Mouse (Mus musculus) embryo, embryonic 10 days (tissue): Measurements from ENCODE around the gene Tiprl.

Experiments used
- DNase-seq: peaks from one replicate; pipeline ENCODE4 v3.0.0-alpha.2; 2015; ENCODE audit warnings: low spot score

Tiprl gene

GRCm38 (mm10) chr1:165201445-165202012 is 35.3 kb downstream of the Tiprl start:
- DNase-seq = no peak

DNA sequence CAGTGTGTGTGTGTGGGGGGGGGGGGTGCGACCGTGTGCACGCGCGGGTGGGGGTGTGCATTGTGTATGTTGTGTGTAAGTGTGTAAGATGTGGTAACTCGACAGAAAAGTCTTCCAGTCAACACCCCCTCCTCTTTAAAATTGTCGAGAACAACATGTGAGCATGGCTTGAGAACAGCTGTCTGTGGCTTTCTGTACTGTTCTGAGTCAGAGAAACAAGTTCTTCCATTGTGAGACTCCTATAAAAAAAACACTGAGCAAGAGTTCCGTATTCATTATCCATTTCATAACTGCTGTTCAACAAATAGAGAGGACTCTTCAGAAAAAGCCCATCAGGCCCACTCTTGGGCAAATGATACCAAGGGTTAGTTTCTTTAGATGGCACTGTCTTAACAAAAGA is 36.0 kb downstream of the Tiprl start:
- DNase-seq = no peak

DNA sequence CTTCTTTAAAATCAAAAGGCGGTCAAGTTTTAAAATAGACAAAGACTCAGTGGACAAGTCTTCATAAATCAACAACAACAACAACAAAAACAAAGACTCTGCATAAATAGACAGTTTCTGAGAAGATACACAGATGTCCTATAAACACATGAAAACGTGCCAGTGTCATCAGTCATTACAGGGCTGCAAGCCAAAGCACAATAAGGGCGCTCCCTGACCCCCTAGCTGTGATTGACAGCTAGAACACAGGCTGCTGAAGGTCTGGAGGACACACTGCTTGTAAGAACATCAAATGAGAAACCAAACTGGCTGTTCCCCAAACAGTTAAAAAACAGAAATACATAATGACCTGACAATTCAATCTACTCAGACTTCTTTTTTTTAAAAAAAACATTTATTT is 37.2 kb downstream of the Tiprl start:
- no peak for DNase-seq

- no peak for DNase-seq
Measured at GRCm38 (mm10) chr1:165198951-165199350, 37.8 kb downstream of the Tiprl start.

DNA sequence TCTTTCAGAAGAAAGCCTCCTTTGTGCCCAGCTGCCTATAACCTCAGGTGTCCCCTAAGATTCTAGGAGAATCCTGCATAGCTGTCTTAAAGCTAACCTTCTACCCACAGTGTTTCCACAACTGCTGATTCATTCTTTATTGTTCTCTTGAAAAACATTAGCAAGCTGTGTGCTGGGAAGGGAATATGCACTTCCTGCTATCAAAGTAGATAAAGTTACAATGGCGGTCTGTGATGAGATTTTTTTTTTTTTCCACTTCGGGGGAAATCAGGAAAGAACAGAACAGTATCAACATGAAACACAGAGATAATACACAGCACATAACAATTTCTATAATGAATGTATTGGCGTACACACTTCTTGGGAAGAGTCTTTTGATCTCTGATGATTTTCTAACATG is 38.9 kb downstream of the Tiprl start:
- no peak for DNase-seq

DNA sequence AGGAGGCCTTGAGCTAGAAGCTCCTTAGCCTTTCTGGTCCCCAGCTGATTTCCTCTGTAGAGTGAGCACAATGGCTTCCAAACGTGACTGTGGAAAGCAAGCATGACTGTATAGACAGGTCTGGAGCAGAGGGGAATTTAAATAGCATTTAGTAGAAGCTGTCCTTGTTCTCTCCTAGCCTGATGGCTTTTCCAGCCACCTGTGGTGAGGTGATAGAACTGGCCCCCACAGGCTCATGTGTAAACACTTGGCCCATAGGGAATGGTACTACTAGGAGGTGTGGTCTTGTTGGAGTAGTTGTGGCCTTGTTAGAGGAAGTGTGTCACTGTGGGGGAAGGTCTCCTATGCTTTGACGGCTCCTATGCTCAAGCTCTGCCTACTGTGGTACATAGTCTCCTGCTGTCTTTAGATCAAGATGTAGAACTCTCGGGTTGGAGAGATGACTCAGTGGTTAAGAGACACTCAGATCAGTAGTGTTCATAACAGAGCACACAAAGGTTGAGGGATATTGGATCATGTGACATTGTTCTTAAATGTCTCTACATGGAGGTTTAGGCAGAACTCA is 41.3 kb downstream of the Tiprl start:
- DNase-seq = no peak

GRCm38 (mm10) chr1:165194662-165195013 is 42.2 kb downstream of the Tiprl start:
- DNase-seq = no peak

DNA sequence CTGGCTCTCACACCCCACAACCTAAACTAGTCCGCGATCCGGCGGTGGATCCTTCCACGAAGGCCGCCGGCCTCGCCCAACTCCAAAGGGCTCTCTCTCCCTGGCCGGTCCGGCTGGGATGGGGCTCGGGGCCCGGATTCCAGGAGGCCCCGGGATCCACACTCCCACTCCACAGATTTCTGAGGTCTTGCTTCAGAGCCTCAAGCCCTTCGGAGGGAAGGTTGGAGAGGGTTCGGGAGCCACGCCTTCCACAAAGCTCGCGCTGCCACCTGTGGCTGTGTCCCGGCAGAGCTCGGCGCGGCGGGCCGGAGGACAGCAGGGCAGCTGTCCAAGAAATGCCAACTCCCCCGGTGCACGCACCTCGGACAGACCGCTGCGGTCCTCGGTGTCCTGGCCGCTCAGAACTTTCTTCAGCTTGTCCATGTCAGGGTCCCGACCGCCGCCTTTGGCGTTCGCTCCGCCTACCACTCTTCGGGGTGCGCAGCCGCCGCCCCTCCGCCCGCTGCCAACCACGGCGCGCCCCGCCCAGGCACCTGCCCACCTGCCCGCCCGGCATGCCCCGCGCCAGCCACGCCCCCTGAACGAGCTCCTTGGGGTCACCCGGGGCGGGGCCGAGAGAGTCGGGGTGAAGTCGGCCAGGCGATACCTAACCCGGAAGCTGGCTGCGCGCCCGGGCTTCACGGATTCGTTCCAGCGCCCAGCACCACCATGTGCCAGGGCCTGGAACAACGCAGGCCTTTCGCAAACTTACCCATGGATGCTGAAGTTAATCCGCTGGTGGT is 42.7 kb downstream of the Tiprl start, which contains the start of gene Sft2d2:
Sft2d2 (minus strand) TSS at position 559 of the 782 bp plus-strand sequence.
- DNase-seq = peak; percentile 82

- DNase-seq = no peak
Measured at GRCm38 (mm10) chr1:165193426-165193825, 43.4 kb downstream of the Tiprl start.

DNA sequence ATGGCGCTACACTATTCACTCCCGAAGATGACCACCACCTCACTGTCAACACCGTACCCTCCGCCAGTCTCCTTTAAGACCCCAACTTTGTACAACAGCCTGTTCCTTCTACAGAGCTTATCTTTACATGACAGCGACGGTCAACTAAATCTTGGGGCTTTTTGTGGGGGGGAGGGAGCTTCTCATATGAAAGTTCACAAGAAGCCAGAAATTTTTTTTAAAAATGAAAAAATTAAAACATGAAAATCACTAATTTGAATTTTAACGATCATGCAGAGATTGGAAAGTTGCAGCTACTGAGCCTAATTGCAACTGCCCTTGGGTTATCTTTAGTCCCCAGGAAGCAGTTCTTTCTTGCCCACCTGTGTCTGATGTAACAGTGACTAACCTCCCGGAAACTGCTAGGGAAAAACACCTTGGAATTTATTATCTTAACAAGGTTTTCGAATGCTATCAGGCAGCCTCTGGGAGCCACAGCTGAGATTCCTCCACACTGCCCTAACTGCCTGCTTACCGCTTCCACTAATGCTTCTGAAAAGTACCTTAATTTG is 44.0 kb downstream of the Tiprl start:
- DNase-seq = no peak

GRCm38 (mm10) chr1:165192102-165192501 is 44.7 kb downstream of the Tiprl start:
- DNase-seq = no peak

- DNase-seq = no peak
Measured at GRCm38 (mm10) chr1:165191611-165192010, 45.2 kb downstream of the Tiprl start.

GRCm38 (mm10) chr1:165190571-165191273 is 46.1 kb downstream of the Tiprl start:
- DNase-seq = no peak

DNA sequence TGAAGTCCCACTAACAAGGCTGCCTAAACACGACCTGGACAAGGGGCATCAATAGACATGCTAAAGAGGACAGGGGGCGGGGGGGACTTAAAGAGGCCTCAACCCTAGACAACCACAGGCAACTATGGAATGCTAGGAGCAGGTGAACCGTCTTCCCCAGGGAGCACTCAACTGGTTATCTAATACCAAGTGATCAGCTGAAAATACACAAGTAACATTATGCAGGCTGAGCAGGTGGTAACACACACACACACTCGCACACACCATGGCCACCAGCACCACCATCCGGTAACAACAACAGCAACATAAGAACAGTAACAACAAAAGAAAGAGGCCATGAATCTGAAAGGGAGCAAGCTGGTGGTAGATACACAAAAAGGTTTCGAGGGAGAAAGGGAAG is 46.7 kb downstream of the Tiprl start:
- DNase-seq = no peak

GRCm38 (mm10) chr1:165188806-165189580 is 47.8 kb downstream of the Tiprl start:
- DNase-seq = no peak

DNA sequence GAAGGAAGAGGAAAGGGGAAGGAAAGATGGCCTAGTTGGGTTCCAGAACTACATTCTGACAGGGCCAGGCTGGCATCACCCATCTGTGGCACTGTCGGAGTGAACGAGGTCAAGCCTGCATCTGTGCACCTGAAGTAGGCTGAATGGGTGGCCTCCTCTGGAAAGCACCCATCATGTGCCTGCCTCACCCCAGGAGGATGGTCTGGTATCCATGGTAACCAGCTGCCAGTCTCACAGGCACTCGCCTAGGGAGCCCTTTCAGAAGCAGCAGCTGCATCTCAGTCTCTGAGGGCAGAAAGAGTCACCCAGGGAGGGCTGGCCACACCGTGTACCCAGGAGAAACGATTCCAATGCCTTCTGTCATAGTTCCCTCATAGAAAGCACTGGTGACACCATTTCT is 49.4 kb downstream of the Tiprl start:
- DNase-seq = no peak

GRCm38 (mm10) chr1:165186491-165186890 is 50.3 kb downstream of the Tiprl start:
- no peak for DNase-seq

DNA sequence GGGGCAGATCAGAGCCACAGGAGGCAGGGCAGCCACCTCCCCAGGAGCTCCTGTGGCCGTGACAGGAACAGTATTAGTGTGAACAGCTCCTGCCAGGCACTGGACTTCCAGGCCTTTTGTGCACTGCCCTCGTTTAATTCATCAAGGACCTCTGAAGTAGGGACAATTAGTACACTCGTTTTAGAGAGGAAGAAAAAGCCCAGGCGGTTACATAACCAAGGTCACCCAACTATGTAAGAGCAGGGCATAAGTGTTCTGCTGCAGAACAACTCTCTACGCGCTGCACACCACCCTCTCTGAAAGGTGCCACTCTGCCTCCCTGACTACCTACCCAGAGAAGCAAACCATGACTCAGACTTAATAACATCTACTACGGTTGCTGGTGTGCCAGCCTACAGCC is 51.7 kb downstream of the Tiprl start:
- DNase-seq = no peak

DNA sequence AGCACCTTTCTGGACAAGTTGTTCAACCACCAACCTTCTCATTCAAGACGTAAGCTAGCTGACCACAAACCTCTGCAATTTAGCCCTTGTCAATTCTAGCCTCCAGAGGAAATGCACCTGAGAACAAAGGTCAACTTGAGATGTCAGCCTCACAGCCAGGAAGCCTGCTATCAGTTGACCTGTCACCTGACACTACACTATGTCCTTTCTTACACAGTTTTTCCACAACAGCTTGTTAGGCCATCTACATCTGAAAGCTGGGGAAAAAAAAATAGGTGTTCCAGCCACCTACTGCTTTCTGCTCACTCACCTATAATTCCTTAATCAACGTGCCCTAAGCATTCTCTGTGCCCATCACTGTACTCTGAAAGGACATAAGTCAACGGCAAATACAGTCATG is 52.6 kb downstream of the Tiprl start:
- no peak for DNase-seq

DNA sequence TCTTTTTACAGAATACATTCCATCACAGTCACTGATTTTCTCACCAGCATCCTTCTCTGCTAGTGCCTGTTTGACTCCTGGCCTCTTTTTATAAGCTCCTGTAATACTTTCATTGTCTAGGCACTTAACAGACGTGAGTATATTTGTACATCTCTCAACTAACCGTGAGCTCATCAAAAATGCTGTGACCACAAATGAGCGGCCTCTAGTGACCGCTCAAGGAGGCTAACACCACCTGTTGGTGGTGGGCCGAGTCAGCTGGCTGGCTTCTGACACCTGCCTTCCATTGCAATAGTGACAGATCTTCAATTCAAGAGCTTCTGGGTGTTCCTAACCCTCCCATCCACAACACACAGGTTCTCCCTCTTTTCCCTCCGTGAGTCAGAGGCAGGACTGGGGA is 53.4 kb downstream of the Tiprl start:
- DNase-seq = no peak

DNA sequence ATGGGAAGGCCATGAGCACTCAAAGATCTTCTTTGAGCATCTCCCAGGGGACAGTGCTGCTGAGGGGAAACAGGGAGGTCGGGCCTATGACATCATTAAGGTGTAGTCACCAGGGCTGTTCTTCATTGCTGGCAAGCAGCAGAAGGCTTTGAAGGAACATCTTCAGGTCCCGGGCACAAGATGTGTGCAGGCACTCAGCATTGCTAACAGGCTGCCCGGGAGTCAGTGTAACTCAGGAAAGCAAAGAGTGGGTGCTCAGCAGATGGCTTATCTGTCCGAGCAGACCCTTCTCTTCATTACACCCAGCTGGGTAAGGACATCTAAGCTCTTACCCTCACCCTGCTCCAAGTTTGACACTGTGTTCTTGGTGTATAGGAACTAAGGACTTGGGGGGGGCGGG is 57.5 kb downstream of the Tiprl start:
- DNase-seq = no peak

DNA sequence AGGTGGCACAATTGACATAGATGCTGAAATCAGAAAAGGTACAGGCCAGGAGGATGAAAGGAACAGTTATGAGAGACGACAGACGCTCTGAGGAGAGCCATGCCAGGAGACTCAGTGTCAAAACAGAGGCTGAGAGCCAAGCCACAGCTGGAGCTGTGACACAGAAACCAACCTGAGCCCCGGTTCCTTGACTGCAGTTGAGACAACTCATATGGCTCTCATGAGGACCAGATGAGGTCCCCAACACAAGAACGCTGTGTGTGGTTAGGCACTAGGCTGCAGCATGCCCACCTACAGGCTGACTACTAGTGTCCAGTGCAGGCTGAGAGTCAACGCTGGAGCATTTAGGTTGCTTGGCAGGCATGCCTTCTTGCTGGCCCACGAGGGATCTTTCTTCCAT is 58.7 kb downstream of the Tiprl start:
- no peak for DNase-seq
